Mouse (Mus musculus): ENCODE measurements around the gene Zfp46. TPM values are rescaled to one million over a fixed set of nuclear protein-coding genes. Genes with fewer than 3 reads are reported as not detected.

Zfp46 gene
- total RNA-seq, 2 experiments from 2014 or later: 39.2 to 41.8 TPM

DNA sequence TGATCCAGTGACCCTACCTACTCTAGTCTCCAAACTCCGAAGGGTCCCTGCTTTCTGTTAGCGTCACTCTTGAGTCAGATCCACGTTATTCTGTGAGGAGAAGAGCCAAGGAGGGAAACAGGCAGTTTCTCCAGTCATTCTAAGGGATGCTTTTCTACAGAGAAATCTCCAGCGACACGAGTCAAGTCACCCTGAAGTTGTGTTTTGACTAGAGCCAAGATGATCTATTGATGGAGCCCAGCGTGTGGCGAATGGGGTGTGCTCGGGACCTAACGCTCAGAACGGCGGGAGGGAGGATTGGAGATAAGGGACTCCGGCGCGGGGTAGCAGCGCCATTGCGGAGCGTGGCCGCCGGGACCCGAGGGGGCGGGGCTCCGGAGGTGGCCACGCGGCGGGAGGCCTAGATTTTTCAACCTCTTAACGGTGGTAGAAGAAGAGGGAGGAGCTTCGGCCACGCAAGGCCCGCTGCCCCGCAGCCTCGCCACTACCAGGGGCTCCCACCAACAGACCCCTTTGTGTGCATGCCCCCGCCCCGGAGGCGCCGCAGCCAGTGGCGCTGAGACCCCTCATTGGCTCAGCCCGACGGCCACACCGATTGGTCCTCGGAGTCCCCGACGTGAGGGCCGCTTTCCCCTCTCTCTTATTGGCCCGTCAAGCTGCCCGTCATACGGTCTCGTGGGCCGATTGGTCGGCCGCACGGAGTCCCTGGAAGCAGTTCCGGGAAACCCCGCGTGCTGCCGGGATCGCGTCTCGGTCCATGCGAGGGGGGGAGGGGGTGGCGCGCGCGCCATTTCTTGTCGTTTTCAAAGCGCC, 26.0 kb downstream of the Zfp46 start, which contains the start of gene Hnrnpr:
TSS of gene Hnrnpr (plus strand) at position 714 of the 813 bp plus-strand sequence.
- DNase-seq (ENCODE audit: low spot score in 2 of 2): peak; percentile 99

DNA sequence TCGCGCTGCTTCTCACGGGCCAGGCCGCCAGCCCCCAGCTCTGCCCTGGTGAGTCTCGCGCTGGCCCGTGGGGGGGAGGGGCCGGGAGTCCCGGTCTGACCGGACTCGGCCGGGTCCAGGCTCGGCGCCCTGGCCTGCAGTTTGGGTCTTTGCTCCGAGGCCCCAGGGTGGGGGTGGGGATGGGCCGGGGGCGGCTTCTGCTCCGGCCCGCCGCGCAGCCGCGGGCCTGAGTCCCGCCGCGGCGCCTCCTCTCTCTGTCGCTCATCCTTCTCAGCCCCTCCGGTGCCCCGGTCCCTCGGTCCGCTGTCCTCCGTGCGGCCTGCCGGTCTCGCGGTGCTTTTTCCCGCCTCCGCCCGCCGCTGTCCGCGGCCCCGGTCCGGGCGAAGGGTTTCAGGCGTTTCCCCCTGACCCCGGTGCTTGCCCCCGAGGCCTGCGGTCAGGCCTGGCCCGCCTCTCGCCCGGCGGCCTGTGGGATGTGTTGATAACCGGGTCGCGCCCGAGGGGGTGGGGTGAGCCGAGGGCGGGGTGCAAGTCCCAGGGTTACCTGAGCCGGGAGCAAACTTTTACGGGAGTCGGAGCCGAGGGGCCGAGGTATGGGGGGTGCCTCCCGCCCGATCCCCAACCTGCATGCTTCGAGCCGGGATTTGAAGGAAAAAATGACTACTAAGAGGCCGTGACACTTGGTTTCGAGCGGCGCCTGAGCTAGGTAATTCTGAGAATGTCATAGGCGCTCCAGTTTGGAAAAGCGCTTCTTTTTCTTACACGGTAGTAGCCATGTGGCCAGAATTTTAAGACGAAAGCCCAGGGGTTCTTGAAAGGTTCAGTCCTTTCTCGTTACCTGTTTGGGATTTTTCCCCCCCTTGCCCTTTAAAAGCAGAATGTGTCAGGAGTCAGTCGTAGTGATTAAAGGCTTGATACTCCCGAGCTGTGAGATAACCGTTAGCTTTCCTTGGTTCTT, 26.8 kb downstream of the Zfp46 start:
- DNase-seq (ENCODE audit: low spot score in 2 of 2): peak; percentile 22

DNA sequence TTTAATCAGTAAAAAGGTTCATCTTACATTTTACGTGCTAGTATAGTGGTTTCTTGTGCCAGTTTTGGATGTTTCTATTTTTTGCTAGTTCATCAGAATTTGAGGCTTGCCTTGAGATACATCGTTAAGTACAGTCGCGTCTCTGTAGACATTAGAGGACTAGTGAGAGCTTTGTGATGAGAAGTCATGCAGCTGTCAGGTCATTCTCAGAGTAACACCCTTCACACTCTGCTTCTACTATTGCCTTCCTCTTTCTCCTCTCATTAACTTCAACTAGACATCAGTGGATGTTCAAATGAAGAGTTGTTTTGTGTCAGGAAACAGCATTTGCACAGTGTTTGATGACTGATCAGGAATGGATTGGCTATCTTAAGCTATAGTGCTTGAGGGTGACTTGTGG, 28.1 kb downstream of the Zfp46 start:
- no peak for DNase-seq (ENCODE audit: low spot score in 2 of 2)

DNA sequence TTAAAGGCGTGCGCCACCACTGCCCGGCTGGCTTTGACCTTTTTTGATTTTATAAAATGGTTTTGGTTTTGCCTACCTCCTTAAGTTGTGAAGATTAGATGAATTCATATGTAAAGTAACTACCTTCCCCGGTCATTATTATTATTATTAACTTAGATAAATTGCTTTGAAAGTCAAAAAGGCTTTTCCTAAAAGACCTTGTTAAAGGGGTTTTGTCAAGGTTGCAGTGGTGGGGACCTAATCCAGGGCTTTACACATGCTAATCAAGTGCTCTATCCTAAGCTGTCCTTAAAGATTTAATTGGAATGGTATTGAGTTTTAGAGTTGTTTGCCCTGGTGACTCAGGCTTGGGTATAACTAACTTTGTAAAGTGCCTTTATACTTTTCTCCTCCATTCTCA, 33.2 kb downstream of the Zfp46 start:
- DNase-seq (ENCODE audit: low spot score in 2 of 2): no peak

DNA sequence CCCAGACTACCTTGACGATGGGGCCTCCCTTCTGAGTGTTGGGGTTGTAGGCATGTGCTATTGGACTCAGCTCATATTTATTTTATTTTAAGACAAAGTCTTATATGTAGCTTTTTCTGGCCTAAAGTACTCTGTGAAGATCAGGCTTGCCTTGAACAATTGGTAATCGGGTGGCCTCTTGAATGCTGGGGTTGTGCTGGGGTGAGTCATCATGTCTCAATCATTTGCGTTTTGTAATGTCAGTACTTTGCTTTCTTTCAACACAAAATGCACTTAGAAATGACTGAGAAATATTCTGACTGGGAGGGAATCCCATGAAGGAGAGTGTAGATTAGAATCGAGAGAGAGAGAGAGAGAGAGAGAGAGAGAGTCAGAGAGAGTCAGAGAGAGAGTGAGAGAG, 35.5 kb downstream of the Zfp46 start:
- DNase-seq (ENCODE audit: low spot score in 2 of 2): no peak

DNA sequence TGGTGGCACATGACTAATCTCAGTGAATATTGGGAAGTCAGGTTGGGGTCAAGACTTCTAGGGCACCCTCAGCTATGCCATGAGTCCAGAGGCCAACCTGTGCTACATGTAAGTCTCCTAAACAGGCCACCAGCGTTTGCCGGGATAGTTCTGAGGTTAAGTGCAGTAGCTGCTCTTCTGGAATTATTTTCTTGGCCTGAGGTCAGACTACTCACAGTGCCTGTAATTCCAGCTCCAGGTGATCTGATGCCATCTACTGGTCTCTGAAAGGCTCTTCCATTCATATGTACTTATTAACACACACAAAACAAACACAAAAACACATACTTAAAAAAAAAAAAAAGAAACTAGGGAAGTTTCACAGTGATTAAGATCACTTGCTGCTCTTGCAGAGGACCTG, 39.7 kb downstream of the Zfp46 start:
- DNase-seq (ENCODE audit: low spot score in 2 of 2): no peak

DNA sequence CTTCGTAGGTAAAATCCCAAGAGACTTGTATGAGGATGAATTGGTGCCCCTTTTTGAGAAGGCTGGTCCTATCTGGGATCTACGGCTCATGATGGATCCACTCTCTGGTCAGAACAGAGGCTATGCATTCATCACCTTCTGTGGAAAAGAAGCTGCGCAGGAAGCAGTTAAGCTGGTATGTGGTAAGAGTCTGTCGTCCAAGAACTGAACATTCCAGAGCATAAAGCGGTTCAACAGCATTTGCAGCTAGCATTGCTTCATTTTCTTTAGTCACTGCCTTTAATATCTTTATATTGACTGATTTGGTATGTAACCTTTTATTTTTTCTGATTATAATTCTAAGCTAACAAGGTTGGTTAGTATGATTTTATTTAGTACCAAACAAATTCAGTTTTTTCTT, 42.8 kb downstream of the Zfp46 start:
- DNase-seq (ENCODE audit: low spot score in 2 of 2): no peak

DNA sequence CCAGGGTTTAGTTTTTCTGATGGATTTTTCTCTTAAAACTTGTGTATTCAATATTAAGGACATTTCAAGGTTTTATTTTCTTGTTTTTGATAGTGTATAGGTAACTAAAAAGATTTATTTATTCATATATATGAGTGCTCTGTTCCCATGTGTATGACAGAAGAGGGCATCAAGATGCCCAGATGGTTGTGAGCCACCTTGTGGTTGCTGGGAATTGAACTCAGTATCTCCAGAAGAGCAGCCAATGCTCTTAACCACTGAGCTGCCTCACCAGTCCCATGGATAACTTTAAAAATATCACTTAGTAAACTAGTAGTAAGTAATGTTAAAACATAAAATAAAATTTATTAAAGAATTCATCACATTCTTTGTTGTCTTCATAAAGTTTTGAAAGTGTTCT, 43.6 kb downstream of the Zfp46 start:
- no peak for DNase-seq (ENCODE audit: low spot score in 2 of 2)

DNA sequence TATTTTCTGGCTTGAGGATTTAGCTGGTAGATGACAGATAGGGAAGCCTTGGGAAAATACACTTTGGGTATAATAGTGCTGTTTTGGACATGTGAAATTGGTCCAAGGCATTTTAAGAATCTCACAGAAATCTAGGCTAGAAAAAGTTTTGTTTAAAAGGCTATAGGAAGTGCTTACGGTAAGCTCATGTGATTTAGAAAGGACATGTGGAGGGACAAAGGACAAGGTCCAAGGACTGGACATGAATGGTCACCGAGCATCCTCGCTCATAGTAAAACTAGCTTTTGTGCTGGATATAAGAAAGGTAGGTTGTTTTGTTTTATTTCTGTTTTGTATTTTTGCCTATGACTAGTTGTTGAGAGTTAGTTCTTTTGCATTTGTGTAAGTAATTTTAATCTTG, 47.2 kb downstream of the Zfp46 start:
- DNase-seq (ENCODE audit: low spot score in 2 of 2): no peak

DNA sequence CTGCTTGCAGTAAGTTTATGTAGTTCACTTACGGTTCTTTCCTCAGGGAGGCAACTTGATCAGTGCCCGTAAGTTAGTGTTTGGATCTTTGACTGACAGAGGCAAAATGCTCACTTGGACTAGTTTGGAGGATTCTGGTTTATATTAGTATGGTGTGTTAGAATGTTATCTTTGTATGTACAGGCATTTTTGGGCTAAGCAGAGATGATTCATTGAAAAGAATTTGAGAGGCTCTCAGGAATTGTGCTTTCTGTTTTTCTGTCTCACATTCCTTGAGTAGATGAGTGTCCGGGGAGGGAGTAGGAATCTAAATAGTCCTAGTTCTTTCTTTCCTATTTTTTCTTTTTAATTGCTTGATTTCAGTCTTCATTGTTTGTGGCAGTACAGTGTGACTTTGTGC, 48.7 kb downstream of the Zfp46 start:
- no peak for DNase-seq (ENCODE audit: low spot score in 2 of 2)

DNA sequence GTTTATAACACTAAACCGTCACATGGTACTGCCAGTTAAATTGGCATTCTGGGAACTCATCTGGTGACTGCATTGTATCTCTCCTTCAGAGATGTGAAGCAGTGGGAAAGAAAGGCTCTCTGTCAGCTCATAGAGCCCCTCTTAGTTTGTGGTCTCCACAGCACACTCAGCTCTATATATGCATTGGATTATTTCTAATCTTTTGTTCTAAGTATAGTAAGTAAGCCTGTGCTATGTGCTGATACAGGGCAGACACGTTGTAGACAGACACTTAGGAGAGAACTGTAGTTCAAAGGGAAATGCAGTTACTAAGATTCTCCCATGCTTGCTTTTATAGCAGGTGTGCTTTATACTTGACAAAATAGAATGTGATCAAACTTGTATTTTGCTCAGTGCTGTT, 50.6 kb downstream of the Zfp46 start:
- DNase-seq (ENCODE audit: low spot score in 2 of 2): no peak

DNA sequence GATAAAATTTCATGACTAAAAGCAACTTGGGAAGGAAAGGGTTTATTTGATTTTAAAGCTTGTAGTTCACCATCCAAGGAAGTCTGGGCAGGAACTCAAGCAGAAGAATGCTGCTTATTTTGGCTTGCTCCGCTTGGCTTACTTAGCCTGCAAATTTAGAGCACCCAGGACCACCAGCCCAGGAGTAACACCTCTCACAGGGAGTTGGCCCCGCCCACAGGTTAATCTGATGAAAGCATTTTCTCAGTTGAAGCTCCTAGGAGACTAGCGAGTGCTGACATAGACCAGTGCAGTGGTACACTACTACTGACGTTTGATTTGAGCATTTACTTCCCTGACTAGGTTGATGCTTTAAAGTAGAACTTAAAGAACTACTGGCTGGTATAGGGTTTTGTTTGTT, 52.6 kb downstream of the Zfp46 start:
- no peak for DNase-seq (ENCODE audit: low spot score in 2 of 2)

Other genes starting within 250 kb of the Zfp46 start
- gene Rpl11, start 231.3 kb upstream of the Zfp46 start, total RNA-seq (2021): 100 to 1,000 TPM; 700 to 707 TPM
- gene Id3, start 141.2 kb upstream of the Zfp46 start, total RNA-seq (2021): 10 to 100 TPM; 97.4 to 99.5 TPM
- 10 to 100 TPM; 15.0 to 23.0 TPM for gene E2f2, start 112.3 kb upstream of the Zfp46 start, total RNA-seq (2021)
- gene Asap3, start 78.3 kb upstream of the Zfp46 start, total RNA-seq (2021): 1 to 10 TPM; 6.0 to 6.1 TPM
- 10 to 100 TPM; 10.6 to 13.1 TPM for gene Tcea3, start 37.0 kb upstream of the Zfp46 start, total RNA-seq (2021)
- 100 to 1,000 TPM; 132 to 134 TPM for gene Hnrnpr, start 26.3 kb downstream of the Zfp46 start, total RNA-seq (2021)
- gene Htr1d, start 138.8 kb downstream of the Zfp46 start, total RNA-seq (2021): under 1 TPM; 0.34 to 0.99 TPM
- under 1 TPM; 0.40 to 0.50 TPM for gene 6030445D17Rik, start 177.6 kb downstream of the Zfp46 start, total RNA-seq (2021)
- gene Luzp1, start 185.1 kb downstream of the Zfp46 start, total RNA-seq (2021): 10 to 100 TPM; 35.7 to 39.8 TPM